Mouse (Mus musculus) spleen, embryonic (tissue): ENCODE results near the gene Traf4.

Experiments used
- CTCF ChIA-PET: fragments of 350-600 bp; sonication (Branson Sonifier 250); formaldehyde crosslinking; loops from one replicate; lab custom pipeline; 2022; lab: Charles Lee

The Traf4 gene

DNA sequence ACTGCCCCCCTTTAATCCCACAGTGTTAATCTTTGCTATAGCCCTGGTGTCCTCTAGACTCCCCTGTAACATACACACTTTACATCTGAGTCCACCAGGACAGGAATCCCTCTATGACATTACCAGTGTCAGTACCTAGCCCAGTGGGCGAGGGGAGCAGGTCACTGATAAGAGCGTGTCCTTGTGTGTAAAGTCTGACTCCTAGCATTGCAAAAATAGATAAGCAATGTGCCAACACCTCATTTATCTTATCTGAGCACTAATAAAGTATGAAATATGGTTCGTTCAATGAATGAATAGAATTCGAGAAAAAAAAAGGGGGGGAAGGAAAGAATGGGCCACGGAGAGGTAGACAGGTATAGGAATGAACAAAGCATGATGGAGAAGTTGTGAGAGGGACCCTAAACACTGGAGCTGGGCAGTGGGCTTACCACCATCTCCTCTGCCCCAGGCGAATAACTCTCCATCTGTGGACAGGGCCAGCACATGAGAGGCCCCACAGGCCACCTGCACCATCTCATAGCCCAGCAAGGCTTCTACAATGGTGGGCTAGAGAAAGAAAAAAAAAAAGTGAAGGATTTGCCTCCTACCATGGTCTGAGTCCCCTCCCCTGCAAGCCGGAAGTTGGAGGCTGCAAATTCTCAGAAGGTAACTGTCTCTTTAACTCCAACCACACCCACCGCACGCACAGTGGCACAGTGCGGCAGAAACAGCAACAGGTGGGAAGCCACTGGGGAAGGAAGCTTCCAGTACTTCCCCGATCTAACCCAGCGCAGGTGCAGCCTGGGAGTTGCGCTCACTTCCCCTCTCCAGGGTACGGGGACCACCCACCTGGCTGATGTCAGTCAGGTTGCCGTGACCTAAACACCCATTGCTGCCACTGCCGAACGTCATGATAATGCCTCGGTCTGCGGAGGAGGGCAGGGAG is 3.4 kb upstream of the Traf4 start:
- CTCF ChIA-PET: interaction anchor here (0.6 kb wide), 1 partner anchor 95 kb away, joined by 3 read pairs; no protein-coding TSS in a partner anchor

DNA sequence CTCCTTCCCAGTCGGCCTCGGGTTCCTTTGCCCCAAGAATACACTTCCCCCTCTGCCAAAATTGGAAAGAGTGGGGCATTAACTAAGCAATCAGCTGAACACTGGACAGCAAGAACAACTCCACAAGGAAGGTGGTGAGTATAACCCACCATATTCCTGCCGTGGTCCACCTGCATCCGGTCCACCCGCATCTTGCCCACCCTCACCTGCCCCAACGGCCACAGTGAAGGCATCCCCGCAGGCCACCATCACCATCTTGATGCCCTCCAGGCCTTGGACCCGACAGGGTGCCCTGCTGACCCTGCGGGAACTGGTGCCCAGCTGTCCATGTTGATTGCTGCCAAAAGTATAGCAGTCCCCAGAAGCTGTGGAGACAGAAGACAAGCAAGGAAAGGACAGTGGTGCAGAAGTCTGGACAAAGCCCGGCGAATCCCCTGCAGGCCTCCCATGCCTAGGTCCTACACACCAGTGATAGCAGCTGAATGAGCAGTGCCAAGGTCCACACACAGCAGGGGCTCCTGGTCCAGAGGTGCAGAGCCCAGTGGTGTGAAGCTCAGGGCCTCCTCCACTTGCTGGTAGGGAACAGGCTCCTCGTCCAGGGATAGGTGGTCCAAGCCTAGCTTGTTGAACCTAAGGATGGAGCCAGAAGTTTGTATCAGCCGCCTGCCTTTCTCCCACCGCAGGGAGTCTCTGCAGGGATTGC is 2.0 kb upstream of the Traf4 start:
- CTCF ChIA-PET: interaction anchor here (0.9 kb wide), 1 partner anchor 9 kb away, joined by 3 read pairs; no protein-coding TSS in a partner anchor

DNA sequence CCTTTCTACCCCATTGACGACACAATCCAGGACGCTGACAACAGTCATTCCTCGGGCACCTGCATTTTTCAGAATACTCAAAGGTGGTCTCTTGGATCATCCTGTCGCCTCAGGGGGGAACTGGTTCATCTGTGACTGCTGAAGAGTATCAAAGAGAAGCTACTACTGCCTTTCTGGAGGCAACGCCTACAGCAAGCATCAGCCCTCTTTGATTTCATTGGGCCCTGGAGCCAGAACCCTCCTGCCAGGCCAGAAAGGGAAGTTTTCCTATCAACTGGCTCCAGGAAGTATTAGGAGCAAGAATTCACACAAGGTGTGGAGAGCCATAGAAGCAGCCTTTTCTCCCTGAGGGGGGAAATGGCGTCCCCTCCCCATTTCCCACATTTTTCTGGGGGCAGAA is 1.3 kb upstream of the Traf4 start:
- CTCF ChIA-PET: no interaction called here

DNA sequence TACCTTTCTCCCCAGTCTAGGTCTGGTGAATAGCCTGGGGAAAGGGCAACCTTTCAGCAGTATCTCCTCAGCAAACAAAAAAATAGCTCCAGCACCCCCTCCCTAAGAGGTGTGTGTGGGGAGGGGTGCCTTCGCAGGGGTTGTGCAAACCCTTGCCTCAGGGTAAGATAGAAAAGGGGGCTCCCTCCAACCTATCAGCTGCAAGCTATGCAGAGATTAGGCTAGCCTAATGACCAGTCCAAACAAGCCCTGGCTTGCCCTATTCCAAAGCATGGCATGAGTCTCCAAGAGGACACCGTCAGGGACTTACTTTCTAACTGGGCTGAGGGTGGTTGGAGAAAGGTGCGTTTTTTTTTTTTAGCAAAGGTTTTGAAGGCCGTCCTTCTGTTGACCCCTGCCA is 772 bp upstream of the Traf4 start:
- CTCF ChIA-PET: no interaction called here

DNA sequence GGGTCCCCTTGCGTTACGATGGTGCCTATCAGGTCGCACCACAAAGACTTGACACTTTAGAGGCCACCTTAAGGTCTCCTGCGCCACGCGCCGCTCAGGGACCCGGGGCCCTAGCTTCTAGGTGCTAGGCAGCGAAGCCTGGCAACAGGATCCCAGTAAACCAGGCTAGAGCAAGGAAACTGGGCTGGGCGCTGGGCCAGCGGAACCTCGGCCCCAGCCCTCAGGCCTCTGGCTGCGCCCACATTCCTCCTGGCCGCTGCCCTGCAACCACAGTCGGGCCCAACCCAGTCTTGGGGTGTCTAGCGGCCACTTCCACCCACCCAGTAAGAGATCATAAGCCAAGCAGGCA is 346 bp upstream of the Traf4 start:
- CTCF ChIA-PET: no interaction called here

DNA sequence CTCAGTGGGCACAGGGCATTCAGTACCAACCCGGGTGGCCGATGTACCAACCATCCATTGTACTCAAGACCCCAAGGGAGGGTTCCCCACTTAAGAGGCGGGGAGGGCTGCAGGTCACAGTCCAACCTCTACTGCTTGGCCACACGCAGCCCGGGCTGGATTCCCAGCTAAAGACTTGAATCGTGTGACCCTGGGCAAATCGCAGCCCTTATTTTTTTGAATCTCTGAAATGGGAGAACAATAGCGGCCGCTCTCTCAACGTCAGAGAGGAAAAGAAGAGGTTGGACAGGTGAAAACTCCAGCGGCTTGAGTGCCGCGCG is 825 bp downstream of the Traf4 start:
- CTCF ChIA-PET: interaction anchor here (0.7 kb wide), 1 partner anchor 139 kb away, joined by 3 read pairs; no protein-coding TSS in a partner anchor

DNA sequence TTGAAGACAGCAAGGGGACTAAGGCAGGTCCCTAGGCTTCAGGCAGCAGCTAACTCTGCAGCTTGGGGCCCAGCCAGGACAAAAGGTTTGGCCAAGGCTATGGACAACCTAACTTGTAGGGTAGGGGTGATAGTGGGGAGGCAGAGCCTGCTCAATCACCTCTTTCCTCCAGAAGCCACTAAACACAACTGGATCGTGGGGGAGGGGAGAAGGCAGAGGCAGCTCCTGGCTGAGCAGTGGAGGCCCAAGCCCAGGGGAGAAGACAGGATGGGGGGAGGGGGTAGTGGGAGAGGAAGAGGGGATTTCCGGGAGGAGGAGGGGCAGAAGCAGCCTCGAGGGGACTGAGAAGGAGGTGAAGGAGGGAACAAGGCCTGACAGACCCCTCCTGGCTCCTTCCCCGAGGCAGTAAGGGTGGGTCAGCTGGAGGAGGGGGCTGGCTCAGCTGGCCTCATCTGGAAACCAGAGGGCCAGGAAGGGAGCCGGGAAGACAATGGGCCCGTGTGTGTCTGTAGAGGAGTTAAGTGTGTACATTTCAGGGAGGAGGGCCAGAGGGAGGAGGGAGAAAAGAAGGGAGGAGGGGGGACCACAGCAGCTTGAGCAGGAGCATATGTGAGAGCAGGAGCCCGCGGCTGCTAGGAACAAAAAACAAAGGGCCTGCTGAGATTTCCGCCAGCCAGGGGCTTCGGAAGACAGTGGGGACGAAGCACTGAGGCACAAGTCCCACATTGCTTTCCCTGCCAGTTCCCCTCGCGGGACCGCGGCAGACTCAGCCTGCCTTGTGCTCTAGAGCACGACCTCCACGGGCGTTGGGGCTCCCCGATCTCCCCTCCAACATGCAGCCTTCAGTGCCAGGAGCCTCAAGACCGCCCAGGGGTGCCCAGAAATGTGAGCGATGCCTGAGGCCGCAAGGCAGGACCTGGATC is 1.4 kb downstream of the Traf4 start:
- CTCF ChIA-PET: interaction anchor here (0.7 kb wide), 1 partner anchor 138 kb away, joined by 3 read pairs; no protein-coding TSS in a partner anchor

DNA sequence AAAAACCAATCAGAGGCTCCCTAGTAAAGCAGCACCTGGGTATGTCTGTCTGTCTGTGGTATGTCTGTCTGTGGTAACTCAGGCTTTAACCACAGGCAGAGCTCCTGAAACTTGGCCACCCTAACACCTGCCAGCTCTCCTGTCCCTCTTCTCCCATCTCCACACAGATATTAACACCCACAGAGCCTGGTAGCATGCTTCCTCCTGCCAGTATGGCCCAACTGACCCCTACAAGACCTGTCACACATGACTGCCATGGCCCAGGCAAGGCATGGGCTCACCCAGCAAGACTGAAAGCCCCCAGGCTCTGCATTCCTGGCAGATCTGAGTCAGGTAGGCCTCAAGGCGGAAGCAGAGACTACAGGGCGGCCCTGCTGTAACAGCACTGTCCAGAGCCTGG is 2.3 kb downstream of the Traf4 start:
- CTCF ChIA-PET: interaction anchor here (1.0 kb wide), 1 partner anchor 9 kb away, joined by 3 read pairs; no protein-coding TSS in a partner anchor

DNA sequence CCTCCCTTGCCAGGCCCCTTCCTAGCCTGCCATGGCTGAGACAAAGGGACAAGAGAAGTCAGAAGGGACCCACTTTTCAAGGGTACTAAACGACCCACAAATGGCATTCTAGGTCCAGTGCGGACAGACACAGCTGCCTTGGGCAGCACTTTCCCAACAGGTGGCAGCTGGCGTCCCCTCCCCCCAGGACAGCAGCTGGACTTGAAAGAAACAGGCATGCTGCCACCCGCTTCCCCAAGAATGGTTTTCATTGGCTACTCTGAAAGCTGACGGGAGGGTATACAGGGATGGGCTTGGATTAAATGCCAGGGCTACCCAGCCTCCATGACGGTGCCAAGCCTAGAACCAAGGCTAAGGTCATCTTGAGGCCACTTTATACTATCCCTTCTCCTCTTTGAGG is 2.9 kb downstream of the Traf4 start:
- CTCF ChIA-PET: interaction anchor here (1.0 kb wide), 2 partner anchors 9 to 15 kb away, joined by 3 read pairs; no protein-coding TSS in a partner anchor

DNA sequence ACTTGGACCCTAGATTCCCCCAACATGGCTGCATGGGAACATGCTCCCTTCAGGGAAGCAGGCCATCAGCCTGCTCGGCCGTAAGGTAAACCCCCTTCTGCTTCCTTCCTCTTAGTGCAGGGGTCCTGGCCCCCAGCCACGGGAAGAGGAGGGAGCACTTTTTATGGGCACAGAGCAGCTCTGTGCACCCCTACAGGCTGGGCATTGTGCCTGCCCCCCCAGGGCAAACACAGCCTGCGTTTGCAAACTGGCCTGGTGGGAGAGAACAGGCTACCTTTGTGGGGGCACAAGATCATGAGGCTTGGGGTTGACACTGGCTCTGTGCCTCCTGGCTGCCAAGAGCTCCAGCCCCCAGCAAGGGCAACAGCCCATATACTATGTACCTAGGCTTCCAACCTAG is 3.4 kb downstream of the Traf4 start:
- CTCF ChIA-PET: interaction anchor here (1.0 kb wide), 2 partner anchors 10 to 15 kb away, joined by 3 read pairs; no protein-coding TSS in a partner anchor

DNA sequence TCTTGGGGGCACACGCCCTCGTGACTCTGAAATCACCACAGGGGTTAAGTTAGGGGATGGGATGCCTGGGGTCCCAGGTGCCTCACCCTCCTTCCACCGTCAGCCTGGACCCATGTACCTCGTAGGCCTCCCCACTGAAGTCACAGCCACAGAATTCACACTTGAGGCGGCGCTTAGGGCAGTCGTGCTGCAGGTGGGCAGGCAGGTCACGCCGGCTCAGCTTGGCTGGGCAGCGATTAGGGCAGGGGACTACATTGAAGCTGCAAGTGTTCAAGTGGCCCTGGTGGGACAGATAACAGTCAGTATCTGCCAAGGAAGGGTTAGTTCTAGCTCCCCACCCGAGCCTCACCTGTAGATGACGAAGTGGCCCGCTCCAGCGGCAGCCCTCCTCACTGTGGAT is 4.2 kb downstream of the Traf4 start:
- CTCF ChIA-PET: no interaction called here

DNA sequence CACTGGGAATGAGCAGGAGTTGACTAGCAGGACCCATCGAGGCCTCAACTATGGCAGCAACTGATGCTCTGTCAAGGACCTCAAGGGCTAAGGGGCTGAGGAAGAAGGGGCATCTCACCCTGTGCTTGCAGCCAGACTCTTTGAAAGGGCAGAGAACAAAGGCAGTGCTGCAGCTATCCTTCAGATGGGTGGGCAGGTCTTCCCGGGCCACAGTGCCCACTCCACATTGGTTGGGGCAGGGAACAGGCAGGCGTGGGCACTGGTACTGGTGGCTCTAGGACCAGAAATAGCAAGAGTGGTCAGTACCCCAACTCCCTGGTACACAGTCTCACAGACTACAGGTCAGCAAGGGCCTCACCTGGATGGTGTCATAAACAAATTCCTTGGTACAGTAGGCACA is 4.7 kb downstream of the Traf4 start:
- CTCF ChIA-PET: interaction anchor here (1.0 kb wide), 1 partner anchor 11 kb away, joined by 3 read pairs; no protein-coding TSS in a partner anchor

DNA sequence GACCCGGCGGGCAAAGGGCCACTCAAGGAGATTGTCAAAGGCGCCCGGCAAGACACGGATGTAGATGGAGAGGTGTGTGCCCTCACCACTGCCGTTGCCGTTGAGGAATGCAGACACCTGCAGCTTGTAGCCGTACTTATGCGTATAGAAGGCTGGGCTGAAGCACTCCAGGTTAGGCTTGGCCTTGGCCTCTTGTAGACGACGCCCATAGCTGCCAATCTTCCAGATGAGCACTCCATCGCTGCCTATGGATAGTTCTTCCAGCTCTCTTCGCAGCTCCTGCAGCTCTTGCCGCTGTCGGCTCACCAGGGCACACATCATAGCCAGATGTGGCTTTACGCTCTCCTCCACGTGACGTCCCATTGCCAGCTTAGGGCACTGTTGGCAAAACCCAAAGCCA is 5.2 kb downstream of the Traf4 start:
- CTCF ChIA-PET: interaction anchor here (1.0 kb wide), 1 partner anchor 11 kb away, joined by 3 read pairs; no protein-coding TSS in a partner anchor

DNA sequence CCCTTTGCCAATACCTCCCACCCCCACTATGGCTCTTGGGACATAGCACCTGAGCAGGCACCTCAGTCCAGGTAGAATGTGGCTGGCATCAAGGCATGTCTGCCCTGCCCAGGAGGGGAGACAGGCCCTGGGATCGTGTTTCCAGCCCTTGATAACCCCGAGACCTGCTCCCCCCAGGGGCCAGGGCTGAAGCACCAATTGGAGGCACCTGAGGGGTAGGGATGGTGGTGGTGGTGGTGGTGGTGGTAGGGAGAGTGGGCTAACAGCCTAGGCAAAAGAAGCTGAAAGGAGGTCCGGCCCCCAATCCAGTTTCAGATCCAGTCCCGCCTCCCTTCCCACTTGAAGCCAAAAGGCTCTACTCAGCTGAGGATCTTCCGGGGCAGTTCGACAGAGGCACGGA is 5.8 kb downstream of the Traf4 start:
- CTCF ChIA-PET: interaction anchor here (1.3 to 2.5 kb wide), 2 partner anchors 12 to 18 kb away, joined by 3 to 8 read pairs; no protein-coding TSS in a partner anchor

DNA sequence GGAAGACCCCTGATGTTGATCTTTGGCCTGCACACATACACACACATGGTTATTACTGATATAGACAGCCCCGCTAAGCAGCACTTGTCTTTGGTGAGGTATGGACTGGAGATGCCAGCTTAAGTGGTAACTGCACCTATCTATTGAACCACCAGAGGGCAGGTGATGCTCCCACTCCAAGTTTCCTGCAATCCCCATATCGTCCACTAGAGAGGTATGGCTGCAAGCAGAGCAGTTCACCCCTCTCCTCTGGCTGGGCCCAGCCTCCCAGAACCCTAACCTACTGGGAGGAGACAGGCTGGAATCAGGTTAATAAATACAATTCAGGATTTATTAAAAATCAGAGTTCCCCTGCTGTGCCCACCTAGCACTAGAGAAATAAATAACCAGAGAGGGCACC is 6.3 kb downstream of the Traf4 start:
- CTCF ChIA-PET: interaction anchor here (1.3 to 2.5 kb wide), 2 partner anchors 12 to 19 kb away, joined by 3 to 8 read pairs; no protein-coding TSS in a partner anchor

DNA sequence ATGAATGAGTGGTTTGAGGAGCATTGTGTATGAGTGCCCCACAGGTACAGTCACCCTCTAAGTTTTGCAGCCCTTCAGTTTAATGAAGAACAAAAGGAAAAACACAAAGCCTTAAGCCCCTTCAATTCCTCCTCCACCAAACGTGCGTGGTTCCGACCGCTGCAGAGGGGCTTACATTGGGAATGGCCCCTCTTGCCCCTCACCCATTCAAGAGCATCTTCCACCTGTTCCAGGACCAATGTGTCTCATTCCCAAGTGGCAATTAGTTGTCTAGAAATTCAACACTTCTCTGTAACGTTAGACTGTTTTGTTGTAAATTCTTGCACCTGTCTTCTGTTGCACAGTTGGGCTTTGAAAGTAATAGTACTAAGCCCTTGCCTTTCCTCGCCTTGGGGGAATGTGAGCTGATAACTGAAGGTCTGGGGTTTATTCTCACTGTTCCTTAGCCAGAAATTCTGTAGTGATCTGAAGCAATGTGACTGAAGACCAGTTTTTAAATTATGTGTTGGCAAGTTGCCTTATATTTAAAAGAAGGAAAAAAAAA is 9.2 kb downstream of the Traf4 start:
- CTCF ChIA-PET: no interaction called here

DNA sequence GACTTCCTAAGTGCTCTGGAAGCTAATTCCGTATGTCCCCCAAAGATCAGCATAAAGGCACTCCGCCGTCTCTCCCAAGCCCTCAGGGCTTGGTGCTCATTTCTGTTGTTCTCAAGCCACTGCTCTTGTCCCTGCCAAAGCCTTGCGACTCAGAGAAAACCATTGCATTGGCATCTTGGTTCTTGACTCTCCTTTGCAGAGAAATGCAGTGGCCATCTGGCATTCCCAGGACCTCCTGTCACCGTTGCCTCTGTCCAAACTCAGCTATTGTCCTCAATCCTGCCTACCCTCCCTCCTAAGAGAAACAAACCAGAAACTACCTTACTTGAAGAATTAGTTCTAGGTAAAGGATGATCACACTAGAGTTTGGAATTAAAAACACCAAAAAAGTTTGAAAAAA is 9.7 kb downstream of the Traf4 start:
- CTCF ChIA-PET: no interaction called here

DNA sequence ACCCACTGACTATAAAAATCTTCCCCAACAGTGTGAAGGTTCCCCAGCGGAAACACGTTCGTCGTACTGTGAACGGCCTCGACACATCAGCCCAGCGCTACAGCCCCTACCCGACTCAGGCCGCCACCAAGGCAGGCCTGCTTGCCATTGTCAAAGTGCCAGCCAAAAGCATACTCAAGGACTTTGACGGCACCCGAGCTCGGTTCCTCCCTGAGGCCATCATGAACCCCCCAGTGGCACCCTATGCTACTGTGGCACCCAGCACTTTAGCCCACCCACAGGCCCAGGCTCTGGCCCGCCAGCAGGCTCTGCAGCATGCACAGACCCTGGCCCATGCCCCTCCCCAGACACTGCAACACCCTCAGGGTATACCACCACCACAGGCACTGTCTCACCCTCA is 11.6 kb downstream of the Traf4 start:
- CTCF ChIA-PET: no interaction called here

DNA sequence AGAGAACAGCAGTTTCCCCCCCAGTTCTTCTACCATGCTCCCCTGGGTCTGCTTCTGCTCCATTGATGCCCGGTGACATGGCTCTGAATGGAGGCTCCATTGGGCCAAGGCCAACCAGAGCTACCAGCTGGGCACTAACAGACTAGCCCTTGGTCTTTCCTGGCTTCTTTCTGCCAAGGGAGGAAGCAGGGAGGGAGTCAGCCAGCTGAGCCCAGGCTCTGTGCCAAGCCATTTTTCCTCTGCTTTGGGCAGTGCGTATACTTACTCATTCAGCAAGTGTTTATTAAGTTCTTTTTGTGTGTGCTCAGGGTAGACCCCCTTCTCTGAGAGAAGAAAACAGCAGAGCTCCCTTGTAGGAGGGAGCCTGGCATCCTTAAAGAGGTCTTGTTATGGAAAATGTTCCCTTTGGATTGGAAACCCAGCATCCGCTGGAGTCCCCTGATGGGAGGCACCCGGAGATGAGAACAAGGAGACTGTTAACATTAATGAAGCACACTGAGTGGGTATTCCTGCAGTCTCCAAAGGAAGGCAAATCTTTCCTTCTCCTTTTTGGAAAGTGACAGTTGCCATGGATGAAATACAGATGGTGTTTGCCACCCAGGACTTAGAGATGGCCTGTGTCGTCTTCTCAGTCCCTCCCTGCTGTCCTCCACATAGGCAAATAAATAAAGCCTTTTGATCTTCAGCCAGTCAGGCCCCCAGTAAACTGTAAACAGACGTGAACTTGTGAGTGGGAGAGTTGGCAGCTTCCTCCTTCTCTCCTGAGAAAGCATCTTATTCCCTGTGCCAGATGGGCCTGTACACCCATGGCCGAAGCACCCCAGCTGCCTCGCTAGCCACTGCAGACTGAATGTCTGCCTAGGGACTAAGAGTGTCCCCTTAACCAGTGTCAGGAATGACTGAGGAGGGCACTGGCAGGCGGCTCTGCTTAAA is 12.8 kb downstream of the Traf4 start:
- CTCF ChIA-PET: no interaction called here

DNA sequence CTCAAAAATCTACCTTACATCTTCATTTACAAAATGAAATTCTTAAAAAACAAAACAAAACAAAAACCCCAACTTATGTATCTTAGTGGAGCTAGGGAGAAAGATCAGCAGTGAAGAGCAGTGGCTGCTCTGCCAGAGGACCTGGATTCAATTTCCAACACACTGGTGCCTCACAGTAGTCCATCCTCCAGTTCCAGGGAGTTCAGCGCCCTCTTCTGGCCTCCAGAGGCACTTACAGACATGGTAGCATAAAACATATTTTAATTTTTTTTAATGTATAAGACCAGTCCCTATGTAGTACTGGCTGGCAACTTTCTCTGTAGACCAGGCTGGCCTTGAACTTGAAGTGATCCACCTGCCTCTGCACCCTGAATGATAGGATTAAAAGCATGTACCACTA is 14.2 kb downstream of the Traf4 start:
- CTCF ChIA-PET: no interaction called here
